Mouse (Mus musculus) midbrain, embryonic 16.5 days (tissue): ENCODE data around the gene Mga. TPM values are rescaled to one million over a fixed set of nuclear protein-coding genes. Genes with fewer than 3 reads are reported as not detected.

Experiments used
- ATAC-seq: fragments of 200-750 bp; cut with Nextera tagmentation; 2 replicates; pipeline ENCODE4 v1.8.0; 2017; ENCODE audit warnings: moderate TSS enrichment
- H3K27ac ChIP-seq: fragments of 300-500 bp; sonication (generic); 2 replicates; pipeline ENCODE4 v1.5.1; 2014; ENCODE audit warnings: mild to moderate bottlenecking, low read length, mixed read lengths
- H3K27me3 ChIP-seq: fragments of 300-500 bp; sonication (generic); 2 replicates; pipeline ENCODE4 v1.6.1; 2014; ENCODE audit warnings: low read depth, low read length, mixed read lengths; ENCODE audit not compliant: control insufficient read depth, insufficient read depth
- H3K36me3 ChIP-seq: fragments of 300-500 bp; sonication (generic); 2 replicates; pipeline ENCODE4 v1.6.1; 2014; ENCODE audit warnings: mild to moderate bottlenecking, low read length, moderate library complexity, mixed read lengths; ENCODE audit not compliant: control insufficient read depth, insufficient read depth
- H3K4me1 ChIP-seq: fragments of 300-500 bp; sonication (generic); 2 replicates; pipeline ENCODE4 v1.6.1; 2014; ENCODE audit warnings: mild to moderate bottlenecking, low read length, mixed read lengths; ENCODE audit not compliant: control insufficient read depth, insufficient read depth
- H3K4me2 ChIP-seq: fragments of 300-500 bp; sonication (generic); 2 replicates; pipeline ENCODE4 v1.6.1; 2014; ENCODE audit warnings: mild to moderate bottlenecking, low read length, mixed read lengths
- H3K4me3 ChIP-seq: fragments of 300-500 bp; sonication (generic); 2 replicates; pipeline ENCODE4 v1.5.1; 2014; ENCODE audit warnings: low read depth, mild to moderate bottlenecking, low read length, moderate library complexity, mixed read lengths
- H3K9ac ChIP-seq: fragments of 300-500 bp; sonication (generic); 2 replicates; pipeline ENCODE4 v1.6.1; 2014; ENCODE audit warnings: low read depth, low read length, mixed read lengths
- H3K9me3 ChIP-seq: fragments of 300-500 bp; sonication (generic); replicated peaks from 2 replicates; pipeline ENCODE4 v1.6.1; 2014; ENCODE audit warnings: mild to moderate bottlenecking, low read length, mixed read lengths; ENCODE audit not compliant: control insufficient read depth, poor library complexity, severe bottlenecking
- WGBS: fragments of 180-500 bp; shearing (Covaris S2); extraction: QIAGEN DNeasy Blood & Tissue Kit; methylation state at CpG from one replicate; pipeline ENCODE4 v1.1.7; 2014; 5-methylcytosine and 5-hydroxymethylcytosine counted together
- microRNA-seq: library from miRNA; unstranded; fragments of <30 nt; microRNA quantifications from one replicate; pipeline ENCODE4, GENCODE M21; 2017
- polyA plus RNA-seq: library from polyadenylated mRNA; unstranded; fragments of >200 nt; fragmentation: Nextera tagmentation; extraction: Ambion mirVana; gene quantifications from 2 replicates; pipeline ENCODE4 v1.2.1, GENCODE M21; 2015

Gene Mga
- polyA plus RNA-seq, 1 experiment from 2014 or later = 24.0 TPM

DNA sequence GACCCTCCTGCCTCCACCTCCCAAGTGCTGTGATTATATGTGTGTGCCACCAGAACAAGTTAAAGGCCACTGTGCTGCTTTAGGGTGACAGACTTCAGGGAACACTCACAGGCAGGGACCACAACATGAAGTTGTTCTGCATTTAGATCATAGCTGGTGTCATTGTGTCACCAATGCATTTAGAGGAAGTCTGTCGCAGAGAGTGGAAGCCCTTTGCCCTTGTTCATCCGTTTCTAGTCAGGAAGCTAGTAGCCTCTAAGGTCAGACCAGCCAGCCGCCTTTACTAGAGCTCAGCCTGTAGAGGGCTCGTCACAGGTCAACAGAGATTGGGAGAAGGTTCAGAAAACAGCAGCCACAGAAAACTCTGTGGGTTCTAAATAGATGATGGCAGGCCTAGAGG is 111.6 kb downstream of the Mga start:
- no peak overlapping the region for H3K9ac ChIP-seq
- no peak overlapping the region for H3K4me3 ChIP-seq
- no peak overlapping the region for H3K4me2 ChIP-seq
- no peaks in the 10 kb centered on the region for H3K9me3 ChIP-seq
- H3K27me3 ChIP-seq = no peaks in the 10 kb centered on the region
- peaks cover 9% of the 10 kb centered on the region; the same call in 1 of the 2 replicates for H3K36me3 ChIP-seq
- H3K27ac ChIP-seq = no peak overlapping the region
- no peak for ATAC-seq
- WGBS = 74% methylated on average over 4 of the region's 4 CpGs
- H3K4me1 ChIP-seq = no peaks in the 10 kb centered on the region

- 79% methylated on average over 8 of the region's 8 CpGs for WGBS
- Histone ChIP-seq H3K9ac (no peak overlapping the region), H3K4me2 (no peak overlapping the region), H3K36me3 (peaks cover 6% of the 10 kb centered on the region; the same call in 1 of the 2 replicates), H3K27ac (no peak overlapping the region), H3K4me1 (no peaks in the 10 kb centered on the region), H3K27me3 (no peaks in the 10 kb centered on the region), H3K9me3 (no peaks in the 10 kb centered on the region), H3K4me3 (no peak overlapping the region)
- ATAC-seq = no peak
Measured at GRCm38 (mm10) chr2:120011462-120012200, 114.6 kb downstream of the Mga start.

DNA sequence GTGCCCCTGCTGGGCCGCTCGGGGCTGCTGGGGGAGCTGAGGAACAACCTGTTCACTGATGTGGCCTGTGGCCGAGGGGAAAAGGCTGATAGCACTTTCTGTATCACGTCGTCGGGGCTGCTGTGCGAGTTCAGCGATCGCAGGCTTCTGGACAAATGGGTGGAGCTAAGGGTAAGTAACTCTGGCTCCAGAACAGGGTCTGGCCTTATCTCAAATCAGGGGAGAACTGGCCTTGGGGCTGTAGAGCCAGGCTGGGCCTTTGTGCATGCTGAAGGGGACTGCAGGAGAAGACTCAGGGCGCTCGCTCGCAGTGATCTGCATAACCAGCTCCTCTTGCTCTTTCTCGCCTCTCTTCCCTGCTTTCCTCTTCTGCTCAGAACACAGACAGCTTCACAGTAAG is 115.9 kb downstream of the Mga start:
- H3K27me3 ChIP-seq = no peaks in the 10 kb centered on the region
- H3K36me3 ChIP-seq = peaks cover 6% of the 10 kb centered on the region; the same call in 1 of the 2 replicates
- no peak overlapping the region for H3K4me3 ChIP-seq
- H3K27ac ChIP-seq = no peak overlapping the region
- H3K9me3 ChIP-seq = no peaks in the 10 kb centered on the region
- H3K9ac ChIP-seq = no peak overlapping the region
- no peaks in the 10 kb centered on the region for H3K4me1 ChIP-seq
- no peak for ATAC-seq
- no peak overlapping the region for H3K4me2 ChIP-seq
- 91% methylated on average over 13 of the region's 13 CpGs for WGBS

- Histone ChIP-seq H3K27ac (no peak overlapping the region), H3K4me1 (no peaks in the 10 kb centered on the region), H3K4me3 (no peak overlapping the region), H3K9me3 (no peaks in the 10 kb centered on the region), H3K36me3 (peaks cover 8% of the 10 kb centered on the region; the same call in 1 of the 2 replicates), H3K9ac (no peak overlapping the region), H3K4me2 (no peak overlapping the region), H3K27me3 (no peaks in the 10 kb centered on the region)
- WGBS = 91% methylated on average over 2 of the region's 2 CpGs
- ATAC-seq = no peak
Measured at GRCm38 (mm10) chr2:120013831-120014486, 116.9 kb downstream of the Mga start.

DNA sequence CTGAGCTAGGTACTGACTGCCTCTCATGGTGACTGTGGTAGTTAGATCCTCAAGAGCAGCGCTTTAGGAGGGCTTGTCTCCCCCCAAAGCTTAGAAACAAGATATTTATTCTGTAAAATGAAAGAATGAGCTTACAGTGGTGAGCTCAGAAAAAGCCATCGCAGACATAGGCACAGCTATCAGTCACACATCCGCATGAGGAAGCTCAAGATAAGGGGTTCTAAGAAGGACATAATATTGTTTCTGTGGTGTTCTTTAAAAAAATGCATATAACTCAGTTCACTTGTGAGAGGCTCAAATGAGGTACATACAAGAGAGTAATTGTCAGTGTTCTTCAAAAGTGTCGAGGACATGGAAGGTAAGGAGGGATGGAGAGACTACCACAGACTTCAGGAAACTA is 118.9 kb downstream of the Mga start:
- no peak overlapping the region for H3K4me2 ChIP-seq
- no peak overlapping the region for H3K9ac ChIP-seq
- no peak for ATAC-seq
- no peaks in the 10 kb centered on the region for H3K27me3 ChIP-seq
- no peak overlapping the region for H3K27ac ChIP-seq
- H3K4me3 ChIP-seq = no peak overlapping the region
- H3K36me3 ChIP-seq = peaks cover 14% of the 10 kb centered on the region; the same call in 1 of the 2 replicates
- 96% methylated on average over 4 of the region's 4 CpGs for WGBS
- H3K4me1 ChIP-seq = no peaks in the 10 kb centered on the region
- no peaks in the 10 kb centered on the region for H3K9me3 ChIP-seq

DNA sequence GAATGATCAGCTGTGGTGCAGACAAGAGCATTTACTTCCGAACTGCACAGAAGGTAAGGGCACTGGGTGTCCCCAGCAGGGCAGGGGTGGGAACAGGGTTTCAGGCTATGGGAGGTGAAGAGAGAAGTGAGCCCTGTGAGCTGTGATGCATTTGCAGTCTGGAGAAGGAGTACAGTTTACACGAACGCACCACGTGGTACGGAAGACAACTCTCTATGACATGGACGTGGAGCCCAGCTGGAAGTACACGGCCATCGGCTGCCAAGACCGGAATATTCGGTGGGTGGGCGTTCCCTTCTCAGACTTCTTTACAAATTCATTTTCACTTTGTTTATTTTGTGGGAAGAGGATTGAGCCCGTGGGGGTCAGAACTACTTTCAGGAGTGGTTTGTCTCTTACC is 120.6 kb downstream of the Mga start:
- Histone ChIP-seq H3K4me2 (no peak overlapping the region), H3K36me3 (peaks cover 25% of the 10 kb centered on the region), H3K9ac (no peak overlapping the region), H3K4me1 (no peaks in the 10 kb centered on the region), H3K27me3 (no peaks in the 10 kb centered on the region), H3K27ac (no peak overlapping the region), H3K4me3 (no peak overlapping the region), H3K9me3 (no peaks in the 10 kb centered on the region)
- WGBS = 88% methylated on average over 12 of the region's 12 CpGs
- ATAC-seq = no peak

Small RNA genes within 50 kb of the gene (microRNA-seq; reads per million reads assigned to microRNA genes)
- not detected for gene Mir7665

Other genes starting within 250 kb of the Mga start
- 39.0 and 43.0 TPM in 2 replicates for gene Ndufaf1, start 234.4 kb upstream of the Mga start, polyA plus RNA-seq
- 53.3 and 58.6 TPM in 2 replicates for gene Rtf1, start 222.2 kb upstream of the Mga start, polyA plus RNA-seq
- 0.19 TPM in 2 replicates for gene Itpka, start 154.9 kb upstream of the Mga start, polyA plus RNA-seq
- gene Ltk, start 136.8 kb upstream of the Mga start, polyA plus RNA-seq = 2.0 and 2.7 TPM in 2 replicates
- gene Rpap1, start 109.7 kb upstream of the Mga start, polyA plus RNA-seq = 16.9 and 17.5 TPM in 2 replicates
- 20.0 and 24.4 TPM in 2 replicates for gene Tyro3, start 99.5 kb upstream of the Mga start, polyA plus RNA-seq
- gene Mapkbp1, start 75.5 kb downstream of the Mga start, polyA plus RNA-seq = 8.3 and 9.3 TPM in 2 replicates
- gene Jmjd7, start 130.3 kb downstream of the Mga start, polyA plus RNA-seq = 16.7 and 19.7 TPM in 2 replicates
- 4.6 and 6.3 TPM in 2 replicates for gene Gm28042, start 130.3 kb downstream of the Mga start, polyA plus RNA-seq
- gene Pla2g4b, start 136.2 kb downstream of the Mga start, polyA plus RNA-seq = 3.9 and 5.0 TPM in 2 replicates